Mouse (Mus musculus) embryonic facial prominence, embryonic 13.5 days (tissue): ENCODE measurements at regions not wholly inside any gene's neighbourhood (a gene's known extent, or its start where the extent isn't known, plus 50 kb on each side); places are given as distances from the start of the nearest gene placed in this dataset.

Experiments used
- ATAC-seq: fragments of 200-750 bp; cut with Nextera tagmentation; 2 replicates; pipeline ENCODE4 v1.8.0; 2017; ENCODE audit warnings: low read depth; ENCODE audit not compliant: insufficient number of reproducible peaks, insufficient read depth, low FRiP score, low TSS enrichment
- H3K27ac ChIP-seq: fragments of 300-500 bp; sonication (generic); 2 replicates; pipeline ENCODE4 v1.5.1; 2015; ENCODE audit warnings: moderate library complexity, mild to moderate bottlenecking, inconsistent platforms
- H3K27me3 ChIP-seq: fragments of 300-500 bp; sonication (generic); 2 replicates; pipeline ENCODE4 v1.6.1; 2015; ENCODE audit warnings: mild to moderate bottlenecking, inconsistent platforms
- H3K36me3 ChIP-seq: fragments of 300-500 bp; sonication (generic); 2 replicates; pipeline ENCODE4 v1.6.1; 2015; ENCODE audit warnings: mild to moderate bottlenecking, inconsistent platforms
- H3K4me1 ChIP-seq: fragments of 300-500 bp; sonication (generic); 2 replicates; pipeline ENCODE4 v1.6.1; 2015; ENCODE audit warnings: inconsistent platforms
- H3K4me2 ChIP-seq: fragments of 300-500 bp; sonication (generic); 2 replicates; pipeline ENCODE4 v1.6.1; 2015; ENCODE audit warnings: moderate library complexity, mild to moderate bottlenecking, inconsistent platforms
- H3K4me3 ChIP-seq: fragments of 300-500 bp; sonication (generic); 2 replicates; pipeline ENCODE4 v1.5.1; 2015; ENCODE audit warnings: mild to moderate bottlenecking, inconsistent platforms
- H3K9ac ChIP-seq: fragments of 300-500 bp; sonication (generic); 2 replicates; pipeline ENCODE4 v1.6.1; 2015; ENCODE audit warnings: mild to moderate bottlenecking, inconsistent platforms
- H3K9me3 ChIP-seq: fragments of 300-500 bp; sonication (generic); 2 replicates; pipeline ENCODE4 v1.6.1; 2016; ENCODE audit warnings: inconsistent platforms
- WGBS: fragments of 180-500 bp; shearing (Covaris S2); methylation state at CpG from one replicate; pipeline ENCODE4 v1.1.7; 2015; ENCODE audit warnings: mixed read lengths; 5-methylcytosine and 5-hydroxymethylcytosine counted together

GRCm38 (mm10) chr5:47273389-47274255 lies 709.3 kb upstream of the Slit2 start:
- Histone ChIP-seq H3K27me3 (no peaks in the 10 kb centered on the region), H3K9ac (no peak overlapping the region), H3K36me3 (no peaks in the 10 kb centered on the region), H3K27ac (no peak overlapping the region), H3K9me3 (no peaks in the 10 kb centered on the region), H3K4me3 (no peak overlapping the region), H3K4me2 (no peak overlapping the region), H3K4me1 (no peaks in the 10 kb centered on the region)
- no peak for ATAC-seq
- 69% methylated on average over 9 of the region's 9 CpGs for WGBS

GRCm38 (mm10) chr5:47274256-47274638 lies 708.7 kb upstream of the Slit2 start:
- Histone ChIP-seq H3K9ac (no peak overlapping the region), H3K9me3 (no peaks in the 10 kb centered on the region), H3K4me2 (no peak overlapping the region), H3K4me1 (no peaks in the 10 kb centered on the region), H3K36me3 (no peaks in the 10 kb centered on the region), H3K4me3 (no peak overlapping the region), H3K27ac (no peak overlapping the region), H3K27me3 (no peaks in the 10 kb centered on the region)
- 71% methylated on average over 1 of the region's 1 CpGs for WGBS
- no peak for ATAC-seq

GRCm38 (mm10) chr5:47276231-47277195 lies 706.4 kb upstream of the Slit2 start:
- H3K9ac ChIP-seq = no peak overlapping the region
- 62% methylated on average over 5 of the region's 5 CpGs for WGBS
- no peaks in the 10 kb centered on the region for H3K4me1 ChIP-seq
- no peaks in the 10 kb centered on the region for H3K27me3 ChIP-seq
- no peak overlapping the region for H3K4me3 ChIP-seq
- no peak overlapping the region for H3K4me2 ChIP-seq
- no peak overlapping the region for H3K27ac ChIP-seq
- ATAC-seq = no peak
- H3K36me3 ChIP-seq = no peaks in the 10 kb centered on the region
- H3K9me3 ChIP-seq = no peaks in the 10 kb centered on the region

- 87% methylated on average over 3 of the region's 3 CpGs for WGBS
- Histone ChIP-seq H3K9me3 (no peaks in the 10 kb centered on the region), H3K4me1 (no peaks in the 10 kb centered on the region), H3K27me3 (no peaks in the 10 kb centered on the region), H3K9ac (no peak overlapping the region), H3K27ac (no peak overlapping the region), H3K4me2 (no peak overlapping the region), H3K4me3 (no peak overlapping the region), H3K36me3 (no peaks in the 10 kb centered on the region)
- ATAC-seq = no peak
These were observed 703.3 kb upstream of the Slit2 start for GRCm38 (mm10) chr5:47279630-47280029.

- Histone ChIP-seq H3K27ac (no peak overlapping the region), H3K4me3 (no peak overlapping the region), H3K4me1 (no peaks in the 10 kb centered on the region), H3K27me3 (no peaks in the 10 kb centered on the region), H3K36me3 (no peaks in the 10 kb centered on the region), H3K4me2 (no peak overlapping the region), H3K9me3 (no peaks in the 10 kb centered on the region), H3K9ac (no peak overlapping the region)
- 88% methylated on average over 4 of the region's 4 CpGs for WGBS
- no peak for ATAC-seq
These were observed 683.3 kb upstream of the Slit2 start for GRCm38 (mm10) chr5:47299602-47300001.

DNA sequence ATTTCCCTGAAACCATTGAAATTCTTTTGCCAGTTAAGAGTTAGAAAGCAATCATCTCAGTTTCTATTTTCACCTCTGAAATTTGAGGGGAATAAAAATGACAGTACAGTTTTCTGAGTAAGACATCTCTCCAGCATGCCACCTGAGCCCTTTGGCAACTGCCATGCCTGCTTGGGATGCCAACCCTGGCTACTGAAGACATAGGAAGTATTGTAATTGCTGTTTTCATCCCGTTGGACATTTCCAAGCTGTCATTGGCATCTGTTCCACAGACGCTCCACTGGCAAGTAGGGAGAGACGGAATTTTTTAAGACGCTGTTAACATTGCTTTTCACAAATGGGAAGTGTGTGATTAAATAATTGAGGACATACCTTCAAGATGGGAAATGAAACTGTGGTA lies 665.4 kb upstream of the Slit2 start:
- no peaks in the 10 kb centered on the region for H3K4me1 ChIP-seq
- no peak overlapping the region for H3K4me2 ChIP-seq
- no peak overlapping the region for H3K4me3 ChIP-seq
- no peaks in the 10 kb centered on the region for H3K9me3 ChIP-seq
- H3K36me3 ChIP-seq = no peaks in the 10 kb centered on the region
- no peaks in the 10 kb centered on the region for H3K27me3 ChIP-seq
- WGBS = 69% methylated on average over 4 of the region's 4 CpGs
- no peak overlapping the region for H3K27ac ChIP-seq
- ATAC-seq = no peak
- no peak overlapping the region for H3K9ac ChIP-seq

GRCm38 (mm10) chr5:47318147-47318546 lies 664.8 kb upstream of the Slit2 start:
- no peak overlapping the region for H3K4me2 ChIP-seq
- no peaks in the 10 kb centered on the region for H3K9me3 ChIP-seq
- H3K4me3 ChIP-seq = no peak overlapping the region
- 62% methylated on average over 1 of the region's 1 CpGs for WGBS
- H3K4me1 ChIP-seq = no peaks in the 10 kb centered on the region
- no peak overlapping the region for H3K27ac ChIP-seq
- H3K27me3 ChIP-seq = no peaks in the 10 kb centered on the region
- no peak overlapping the region for H3K9ac ChIP-seq
- H3K36me3 ChIP-seq = no peaks in the 10 kb centered on the region
- no peak for ATAC-seq

DNA sequence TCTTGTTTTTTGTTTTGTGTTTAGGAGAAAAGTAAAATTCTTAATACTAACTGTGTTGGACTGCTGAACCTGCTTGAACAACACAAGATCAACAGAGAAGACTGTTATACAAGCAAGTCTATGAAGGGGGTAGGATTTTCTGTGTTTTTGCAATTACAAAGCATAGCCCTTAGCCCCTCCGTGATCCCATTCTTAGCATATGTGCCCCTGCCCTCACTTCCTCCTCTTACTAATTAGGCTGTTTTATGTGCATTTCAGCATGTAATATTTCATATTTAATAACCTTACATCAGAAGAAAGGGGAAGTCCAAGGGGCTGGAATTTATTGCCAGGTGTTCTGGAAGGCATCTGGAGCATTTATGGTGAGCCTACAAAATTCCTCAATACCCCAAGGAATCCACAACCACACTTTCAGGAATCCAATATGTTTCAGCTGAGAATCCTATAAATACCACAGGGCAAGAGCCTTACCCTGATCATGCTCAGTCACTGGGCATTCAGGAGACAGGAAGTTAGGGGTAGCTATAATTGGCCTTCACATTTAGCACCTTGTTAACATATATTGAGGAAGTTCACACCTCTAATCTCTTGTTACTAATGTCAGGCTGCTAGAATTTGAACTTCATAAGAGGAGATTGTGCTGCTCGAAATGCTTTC lies 660.3 kb upstream of the Slit2 start:
- H3K27me3 ChIP-seq = no peaks in the 10 kb centered on the region
- no peaks in the 10 kb centered on the region for H3K9me3 ChIP-seq
- no peaks in the 10 kb centered on the region for H3K4me1 ChIP-seq
- no peak overlapping the region for H3K4me2 ChIP-seq
- no peak for ATAC-seq
- no peak overlapping the region for H3K9ac ChIP-seq
- H3K27ac ChIP-seq = no peak overlapping the region
- WGBS = 41% methylated on average over 2 of the region's 2 CpGs
- no peaks in the 10 kb centered on the region for H3K36me3 ChIP-seq
- H3K4me3 ChIP-seq = no peak overlapping the region

GRCm38 (mm10) chr5:47334299-47334698 lies 648.6 kb upstream of the Slit2 start:
- Histone ChIP-seq H3K9me3 (no peaks in the 10 kb centered on the region), H3K4me3 (no peak overlapping the region), H3K9ac (no peak overlapping the region), H3K27me3 (no peaks in the 10 kb centered on the region), H3K4me1 (no peaks in the 10 kb centered on the region), H3K27ac (no peak overlapping the region), H3K36me3 (no peaks in the 10 kb centered on the region), H3K4me2 (no peak overlapping the region)
- WGBS = 55% methylated on average over 3 of the region's 3 CpGs
- no peak for ATAC-seq

DNA sequence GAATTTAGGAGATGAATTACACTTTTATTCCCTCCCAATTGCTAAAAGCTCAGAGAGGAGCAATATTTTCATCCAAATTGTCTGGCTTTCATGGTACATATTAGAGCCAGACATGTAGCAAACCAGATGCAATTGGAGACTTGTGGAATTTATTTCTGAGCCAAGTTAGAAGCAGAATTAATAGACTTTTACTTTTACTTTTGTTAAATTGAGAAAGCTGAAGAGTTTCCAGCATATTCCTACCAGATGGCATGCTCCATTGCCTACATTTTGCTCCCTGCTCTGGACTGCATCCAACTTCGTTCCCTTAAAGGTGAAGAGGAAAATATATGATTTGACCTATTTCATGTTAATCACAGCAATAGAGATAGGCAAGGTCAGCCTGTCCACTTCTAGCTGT lies 646.4 kb upstream of the Slit2 start:
- H3K4me2 ChIP-seq = no peak overlapping the region
- no peak overlapping the region for H3K4me3 ChIP-seq
- H3K36me3 ChIP-seq = no peaks in the 10 kb centered on the region
- H3K9me3 ChIP-seq = no peaks in the 10 kb centered on the region
- no peak overlapping the region for H3K9ac ChIP-seq
- 68% methylated on average over 1 of the region's 1 CpGs for WGBS
- H3K4me1 ChIP-seq = no peaks in the 10 kb centered on the region
- no peak for ATAC-seq
- no peak overlapping the region for H3K27ac ChIP-seq
- H3K27me3 ChIP-seq = no peaks in the 10 kb centered on the region

DNA sequence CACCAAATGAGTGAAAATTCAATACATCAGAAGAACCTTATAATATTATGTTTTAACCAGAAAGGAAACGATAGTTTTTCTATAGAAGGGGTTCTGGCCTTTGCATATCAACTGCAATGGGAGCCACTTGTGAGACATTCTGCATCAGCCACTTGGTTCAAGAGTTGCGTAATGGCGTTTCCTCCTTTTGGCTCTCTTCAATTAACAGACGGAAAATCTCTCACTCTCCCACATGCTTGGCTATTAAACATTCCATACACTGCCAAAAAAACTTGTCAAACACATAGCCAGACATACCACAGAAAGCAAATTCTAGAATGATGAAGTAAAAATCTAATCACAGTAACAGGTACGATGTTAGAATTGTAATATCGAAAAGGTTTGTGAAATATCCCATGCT lies 643.1 kb upstream of the Slit2 start:
- no peaks in the 10 kb centered on the region for H3K27me3 ChIP-seq
- ATAC-seq = no peak

More for the DNA sequence above, 643.1 kb upstream of the Slit2 start:
- Histone ChIP-seq H3K27ac (no peak overlapping the region), H3K36me3 (no peaks in the 10 kb centered on the region), H3K9ac (no peak overlapping the region), H3K9me3 (no peaks in the 10 kb centered on the region), H3K4me2 (no peak overlapping the region), H3K4me3 (no peak overlapping the region), H3K4me1 (no peaks in the 10 kb centered on the region)
- WGBS = 89% methylated on average over 6 of the region's 6 CpGs
